Mouse (Mus musculus): ENCODE measurements around the gene Spire2. TPM values are rescaled to one million over a fixed set of nuclear protein-coding genes. Genes with fewer than 3 reads are reported as not detected.

Gene Spire2
- total and polyA plus RNA-seq, 3 experiments, result 0.12 to 0.33 TPM; not detected in 1

DNA sequence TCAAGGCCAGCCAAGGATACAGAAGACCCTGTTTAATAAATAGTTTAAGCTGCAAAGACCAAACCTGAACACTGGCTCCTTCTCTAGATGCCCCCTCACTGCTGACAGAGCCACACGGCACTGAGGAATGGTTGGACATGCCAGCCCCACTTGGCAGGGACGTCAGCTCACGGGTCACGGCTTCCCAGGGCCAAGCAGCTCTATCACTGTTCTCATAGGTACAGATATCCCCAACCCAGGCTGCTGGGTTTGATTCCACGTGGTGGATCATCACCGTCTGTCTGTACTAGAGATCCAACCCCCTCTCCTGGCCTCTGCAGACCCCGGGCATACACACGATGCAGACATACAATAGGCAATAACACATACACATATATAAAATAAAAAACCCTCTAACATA, 41.8 kb upstream of the Spire2 start:
- Histone ChIP-seq H3K4me1 (ENCODE audit: insufficient read depth, low read depth, low read length) (no peaks in the 10 kb centered on the region), H3K4me3 (ENCODE audit: low read depth, low read length) (no peak overlapping the region), H3K36me3 (replicated peaks) (peaks cover 92% of the 10 kb centered on the region), H3K9me3 (replicated peaks) (no peaks in the 10 kb centered on the region), H3K27me3 (ENCODE audit: insufficient read depth, low read length) (no peaks in the 10 kb centered on the region)
- ATAC-seq (ENCODE audit: extremely low read depth, insufficient number of reproducible peaks, low FRiP score, poor library complexity, severe bottlenecking) (no peak), DNase-seq (ENCODE audit: low spot score) (no peak)
- TF ChIP-seq CTCF (IDR thresholded peaks at IDR 0.05; ENCODE audit: low read depth, low read length) (no peak), GATA2 (IDR thresholded peaks at IDR 0.05; ENCODE audit: borderline replicate concordance, low read depth, low read length) (no peak), POLR2AphosphoS5 (IDR thresholded peaks at IDR 0.05; ENCODE audit: insufficient replicate concordance, low read depth, low read length) (no peak), TAL1 (conservative IDR thresholded peaks at IDR 0.05; ENCODE audit: low read depth, low read length) (no peak), GATA1 (IDR thresholded peaks at IDR 0.05; ENCODE audit: borderline replicate concordance, low read length) (no peak)

DNA sequence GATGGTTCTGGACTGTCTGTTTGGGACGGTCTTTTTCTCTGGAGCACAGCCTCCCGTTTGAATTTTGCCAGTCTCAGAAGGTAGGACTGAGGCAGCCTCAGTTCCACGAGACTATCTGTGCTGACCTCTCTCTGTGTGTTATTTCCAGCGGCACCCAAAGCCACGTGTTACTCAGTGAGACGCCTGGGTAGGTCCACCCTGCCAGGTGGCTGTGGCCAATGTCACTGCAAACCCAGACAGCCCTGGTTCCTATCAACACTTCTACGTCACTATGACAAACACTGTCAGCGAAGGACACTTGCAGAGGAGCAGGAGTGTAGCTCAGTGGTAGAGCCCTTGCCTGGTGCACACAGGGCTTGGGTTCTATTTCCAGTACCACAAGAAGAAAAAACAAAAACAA, 40.8 kb upstream of the Spire2 start:
- H3K9me3 ChIP-seq (replicated peaks), result no peaks in the 10 kb centered on the region
- TF ChIP-seq GATA2 (IDR thresholded peaks at IDR 0.05; ENCODE audit: borderline replicate concordance, low read depth, low read length), result no peak
- TF ChIP-seq TAL1 (conservative IDR thresholded peaks at IDR 0.05; ENCODE audit: low read depth, low read length), result no peak
- TF ChIP-seq GATA1 (IDR thresholded peaks at IDR 0.05; ENCODE audit: borderline replicate concordance, low read length), result no peak
- TF ChIP-seq POLR2AphosphoS5 (IDR thresholded peaks at IDR 0.05; ENCODE audit: insufficient replicate concordance, low read depth, low read length), result no peak
- no peak for TF ChIP-seq CTCF (IDR thresholded peaks at IDR 0.05; ENCODE audit: low read depth, low read length)
- ATAC-seq (ENCODE audit: extremely low read depth, insufficient number of reproducible peaks, low FRiP score, poor library complexity, severe bottlenecking) (no peak), DNase-seq (ENCODE audit: low spot score) (no peak)
- H3K36me3 ChIP-seq (replicated peaks), result peaks cover 93% of the 10 kb centered on the region
- no peaks in the 10 kb centered on the region for H3K27me3 ChIP-seq (ENCODE audit: insufficient read depth, low read length)
- H3K4me3 ChIP-seq (ENCODE audit: low read depth, low read length), result no peak overlapping the region
- H3K4me1 ChIP-seq (ENCODE audit: insufficient read depth, low read depth, low read length), result no peaks in the 10 kb centered on the region

DNA sequence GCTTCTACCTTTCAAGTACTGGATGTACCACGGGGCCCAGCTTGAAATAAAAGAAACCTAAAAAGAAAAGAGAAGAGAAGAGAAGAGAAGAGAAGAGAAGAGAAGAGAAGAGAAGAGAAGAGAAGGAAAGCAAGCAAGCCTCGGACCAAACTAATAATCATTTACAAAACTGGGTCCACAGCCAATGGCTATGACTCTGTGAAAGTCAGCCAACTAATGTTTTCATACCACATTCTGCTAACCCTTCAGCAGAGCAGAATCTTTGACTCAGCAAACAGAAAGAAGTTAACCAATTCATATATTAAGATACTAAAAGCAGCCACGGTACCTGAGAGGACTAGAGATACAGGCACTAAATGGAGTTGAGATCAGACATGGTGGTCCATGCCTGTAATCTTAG, 40.2 kb upstream of the Spire2 start:
- Histone ChIP-seq H3K4me3 (ENCODE audit: low read depth, low read length) (no peak overlapping the region), H3K27me3 (ENCODE audit: insufficient read depth, low read length) (no peaks in the 10 kb centered on the region), H3K4me1 (ENCODE audit: insufficient read depth, low read depth, low read length) (no peaks in the 10 kb centered on the region), H3K36me3 (replicated peaks) (peaks cover 92% of the 10 kb centered on the region), H3K9me3 (replicated peaks) (no peaks in the 10 kb centered on the region)
- TF ChIP-seq CTCF (IDR thresholded peaks at IDR 0.05; ENCODE audit: low read depth, low read length) (no peak), GATA1 (IDR thresholded peaks at IDR 0.05; ENCODE audit: borderline replicate concordance, low read length) (no peak), GATA2 (IDR thresholded peaks at IDR 0.05; ENCODE audit: borderline replicate concordance, low read depth, low read length) (no peak), TAL1 (conservative IDR thresholded peaks at IDR 0.05; ENCODE audit: low read depth, low read length) (no peak), POLR2AphosphoS5 (IDR thresholded peaks at IDR 0.05; ENCODE audit: insufficient replicate concordance, low read depth, low read length) (no peak)
- no peak for ATAC-seq (ENCODE audit: extremely low read depth, insufficient number of reproducible peaks, low FRiP score, poor library complexity, severe bottlenecking)
- no peak for DNase-seq (ENCODE audit: low spot score)

DNA sequence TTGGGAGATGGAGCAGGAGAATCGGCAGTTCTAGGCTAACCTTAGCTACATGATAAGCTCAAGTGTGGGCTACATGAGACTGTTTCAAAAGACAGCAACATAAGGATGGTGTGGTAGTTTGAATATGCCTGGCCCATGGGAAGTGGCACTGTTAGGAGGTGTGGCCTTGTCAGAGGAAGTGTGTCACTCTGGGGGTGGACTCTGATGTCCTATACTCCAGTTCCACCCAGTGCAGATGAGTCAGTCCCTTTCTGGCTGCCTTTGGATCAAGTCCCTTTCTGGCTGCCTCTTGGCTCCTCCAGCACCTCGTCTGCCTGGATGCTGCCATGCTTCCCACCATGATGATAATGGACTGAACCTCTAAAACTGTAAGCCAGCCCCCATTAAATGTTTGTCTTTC, 39.7 kb upstream of the Spire2 start:
- no peak for TF ChIP-seq TAL1 (conservative IDR thresholded peaks at IDR 0.05; ENCODE audit: low read depth, low read length)
- no peak for TF ChIP-seq CTCF (IDR thresholded peaks at IDR 0.05; ENCODE audit: low read depth, low read length)
- no peak for TF ChIP-seq GATA2 (IDR thresholded peaks at IDR 0.05; ENCODE audit: borderline replicate concordance, low read depth, low read length)
- no peak for TF ChIP-seq POLR2AphosphoS5 (IDR thresholded peaks at IDR 0.05; ENCODE audit: insufficient replicate concordance, low read depth, low read length)
- no peak for TF ChIP-seq GATA1 (IDR thresholded peaks at IDR 0.05; ENCODE audit: borderline replicate concordance, low read length)
- H3K9me3 ChIP-seq (replicated peaks), result no peaks in the 10 kb centered on the region
- H3K4me1 ChIP-seq (ENCODE audit: insufficient read depth, low read depth, low read length), result no peaks in the 10 kb centered on the region
- H3K36me3 ChIP-seq (replicated peaks), result peaks cover 92% of the 10 kb centered on the region
- ATAC-seq (ENCODE audit: extremely low read depth, insufficient number of reproducible peaks, low FRiP score, poor library complexity, severe bottlenecking), result no peak
- H3K27me3 ChIP-seq (ENCODE audit: insufficient read depth, low read length), result no peaks in the 10 kb centered on the region
- H3K4me3 ChIP-seq (ENCODE audit: low read depth, low read length), result no peak overlapping the region
- no peak for DNase-seq (ENCODE audit: low spot score)

DNA sequence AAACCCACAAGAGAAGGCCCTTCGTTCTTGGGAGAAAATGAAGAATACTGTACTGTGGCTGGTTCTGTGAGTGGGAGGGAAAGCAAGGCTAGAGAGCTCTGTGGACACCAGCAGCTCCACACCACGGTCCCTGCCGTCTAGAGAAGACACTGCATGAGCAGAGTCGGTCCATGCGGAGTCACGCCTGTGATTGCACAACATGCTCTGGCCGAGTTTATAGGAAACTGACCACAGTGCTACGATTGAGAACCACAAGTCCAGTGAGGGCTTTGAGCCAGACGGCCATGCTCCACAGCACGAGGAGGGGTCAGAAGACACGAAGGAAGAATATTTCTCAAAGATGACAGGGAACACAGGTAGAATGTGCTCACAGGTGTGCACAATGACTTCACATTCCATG, 34.2 kb upstream of the Spire2 start:
- no peak for ATAC-seq (ENCODE audit: extremely low read depth, insufficient number of reproducible peaks, low FRiP score, poor library complexity, severe bottlenecking)

DNA sequence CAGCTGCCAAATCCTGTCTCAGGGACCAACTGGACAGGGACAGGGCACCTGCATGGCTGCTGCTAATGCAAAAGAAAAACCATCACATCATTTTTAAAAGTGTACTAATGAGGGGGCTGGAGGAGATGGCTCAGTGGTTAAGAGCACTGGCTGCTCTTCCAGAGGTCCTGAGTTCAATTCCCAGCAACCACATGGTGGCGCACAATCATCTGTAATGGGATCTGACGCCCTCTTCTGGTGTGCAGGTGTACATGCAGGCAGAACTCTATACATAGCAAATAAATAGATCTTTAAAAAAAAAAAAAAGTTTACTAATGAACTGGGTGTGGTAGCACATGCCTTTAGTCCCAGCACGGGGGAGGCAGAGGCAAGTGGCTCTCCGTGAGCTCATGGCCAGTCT, 23.8 kb upstream of the Spire2 start:
- Histone ChIP-seq H3K27me3 (ENCODE audit: insufficient read depth, low read length) (no peaks in the 10 kb centered on the region), H3K9me3 (replicated peaks) (no peaks in the 10 kb centered on the region), H3K36me3 (replicated peaks) (peaks cover 78% of the 10 kb centered on the region), H3K4me3 (ENCODE audit: low read depth, low read length) (no peak overlapping the region), H3K4me1 (ENCODE audit: insufficient read depth, low read depth, low read length) (no peaks in the 10 kb centered on the region)
- ATAC-seq (ENCODE audit: extremely low read depth, insufficient number of reproducible peaks, low FRiP score, poor library complexity, severe bottlenecking) (no peak), DNase-seq (ENCODE audit: low spot score) (no peak)
- TF ChIP-seq CTCF (IDR thresholded peaks at IDR 0.05; ENCODE audit: low read depth, low read length) (no peak), GATA1 (IDR thresholded peaks at IDR 0.05; ENCODE audit: borderline replicate concordance, low read length) (no peak), POLR2AphosphoS5 (IDR thresholded peaks at IDR 0.05; ENCODE audit: insufficient replicate concordance, low read depth, low read length) (no peak), TAL1 (conservative IDR thresholded peaks at IDR 0.05; ENCODE audit: low read depth, low read length) (no peak)

More for the DNA sequence above, 34.2 kb upstream of the Spire2 start:
- Histone ChIP-seq H3K4me3 (ENCODE audit: low read depth, low read length) (no peak overlapping the region), H3K36me3 (replicated peaks) (peaks cover 86% of the 10 kb centered on the region), H3K9me3 (replicated peaks) (no peaks in the 10 kb centered on the region), H3K27me3 (ENCODE audit: insufficient read depth, low read length) (no peaks in the 10 kb centered on the region), H3K4me1 (ENCODE audit: insufficient read depth, low read depth, low read length) (no peaks in the 10 kb centered on the region; the same call in 1 of the 2 replicates)
- no peak for TF ChIP-seq TAL1 (conservative IDR thresholded peaks at IDR 0.05; ENCODE audit: low read depth, low read length)
- TF ChIP-seq POLR2AphosphoS5 (IDR thresholded peaks at IDR 0.05; ENCODE audit: insufficient replicate concordance, low read depth, low read length), result no peak
- no peak for TF ChIP-seq GATA1 (IDR thresholded peaks at IDR 0.05; ENCODE audit: borderline replicate concordance, low read length)
- TF ChIP-seq GATA2 (IDR thresholded peaks at IDR 0.05; ENCODE audit: borderline replicate concordance, low read depth, low read length), result no peak
- no peak for TF ChIP-seq CTCF (IDR thresholded peaks at IDR 0.05; ENCODE audit: low read depth, low read length)
- DNase-seq (ENCODE audit: low spot score), result no peak
